Mouse (Mus musculus): ENCODE results near the gene Dync1li1. TPM values are rescaled to one million over a fixed set of nuclear protein-coding genes. Genes with fewer than 3 reads are reported as not detected.

The Dync1li1 gene
- polyA plus RNA-seq, 1 experiment from 2014 or later, result 67.8 TPM

DNA sequence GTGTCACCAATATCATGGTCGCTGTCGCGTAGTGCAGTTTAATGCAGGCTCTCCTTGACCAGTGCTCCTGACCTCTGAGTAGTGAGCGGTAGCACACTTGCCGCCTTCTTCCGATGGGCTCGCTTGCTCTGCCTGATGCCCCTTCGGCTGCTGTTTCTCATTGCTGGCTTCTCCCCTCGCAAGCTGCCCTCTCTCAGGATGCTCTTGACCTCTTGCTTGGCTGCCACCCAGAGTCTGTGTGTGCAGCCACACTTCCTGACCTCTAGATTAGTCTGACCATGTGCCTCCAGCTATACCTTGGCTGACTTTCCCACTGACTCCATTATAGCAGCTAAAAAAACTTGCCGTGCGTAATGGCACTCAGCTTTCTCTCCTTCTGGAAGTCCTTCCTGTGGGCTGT is 47.9 kb downstream of the Dync1li1 start:
- no peaks in the 10 kb centered on the region for H3K9me3 ChIP-seq (replicated peaks; ENCODE audit: control insufficient read depth, low read length)
- H3K27ac ChIP-seq (replicated peaks; ENCODE audit: low read depth, low read length), result no peak overlapping the region
- H3K9ac ChIP-seq (replicated peaks; ENCODE audit: low read length), result no peak overlapping the region
- DNase-seq (ENCODE audit: low spot score), result no peak
- H3K4me2 ChIP-seq (ENCODE audit: low read depth, low read length), result no peak overlapping the region
- no peak overlapping the region for H3K4me3 ChIP-seq (ENCODE audit: low read depth, low read length)
- peak; percentile 3; the same call in 1 of the 2 replicates for ATAC-seq (replicated peaks; ENCODE audit: insufficient number of reproducible peaks, low FRiP score, low TSS enrichment, low read depth)
- no peaks in the 10 kb centered on the region for H3K4me1 ChIP-seq (ENCODE audit: control insufficient read depth, insufficient read depth, low read length)
- no peaks in the 10 kb centered on the region for H3K27me3 ChIP-seq (ENCODE audit: control insufficient read depth, insufficient read depth, low read length)
- H3K36me3 ChIP-seq (replicated peaks; ENCODE audit: control insufficient read depth, insufficient read depth, low read depth, low read length), result no peaks in the 10 kb centered on the region
- 33% methylated on average over 11 of the region's 11 CpGs for WGBS

DNA sequence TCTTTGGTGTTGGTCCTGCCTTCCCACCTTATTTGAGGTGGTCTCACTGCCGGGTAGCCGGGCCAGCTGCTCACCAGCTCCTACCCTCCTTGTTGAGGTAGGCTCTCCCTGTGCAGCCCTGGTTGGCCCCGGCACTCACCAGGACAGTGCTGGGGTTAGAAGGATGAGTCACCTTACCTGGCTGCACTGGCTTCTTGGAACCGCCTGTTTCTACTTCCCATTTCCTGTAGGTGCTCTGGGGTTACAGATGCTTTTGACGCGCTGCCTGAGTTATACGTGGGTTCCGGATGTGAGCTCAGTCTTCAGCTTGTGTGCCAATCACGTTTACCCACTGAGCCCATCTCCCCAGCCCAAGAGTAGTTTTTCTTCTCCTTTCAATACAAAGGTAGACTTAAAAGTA is 51.7 kb downstream of the Dync1li1 start:
- Histone ChIP-seq H3K27ac (replicated peaks; ENCODE audit: low read depth, low read length) (no peak overlapping the region), H3K9me3 (replicated peaks; ENCODE audit: control insufficient read depth, low read length) (no peaks in the 10 kb centered on the region), H3K36me3 (replicated peaks; ENCODE audit: control insufficient read depth, insufficient read depth, low read depth, low read length) (no peaks in the 10 kb centered on the region; the same call in 1 of the 2 replicates), H3K9ac (replicated peaks; ENCODE audit: low read length) (no peak overlapping the region), H3K4me2 (ENCODE audit: low read depth, low read length) (no peak overlapping the region), H3K4me3 (ENCODE audit: low read depth, low read length) (no peak overlapping the region), H3K27me3 (ENCODE audit: control insufficient read depth, insufficient read depth, low read length) (no peaks in the 10 kb centered on the region), H3K4me1 (ENCODE audit: control insufficient read depth, insufficient read depth, low read length) (no peaks in the 10 kb centered on the region)
- ATAC-seq (replicated peaks; ENCODE audit: insufficient number of reproducible peaks, low FRiP score, low TSS enrichment, low read depth), result no peak
- no peak for DNase-seq (ENCODE audit: low spot score)
- WGBS, result 88% methylated on average over 9 of the region's 9 CpGs

DNA sequence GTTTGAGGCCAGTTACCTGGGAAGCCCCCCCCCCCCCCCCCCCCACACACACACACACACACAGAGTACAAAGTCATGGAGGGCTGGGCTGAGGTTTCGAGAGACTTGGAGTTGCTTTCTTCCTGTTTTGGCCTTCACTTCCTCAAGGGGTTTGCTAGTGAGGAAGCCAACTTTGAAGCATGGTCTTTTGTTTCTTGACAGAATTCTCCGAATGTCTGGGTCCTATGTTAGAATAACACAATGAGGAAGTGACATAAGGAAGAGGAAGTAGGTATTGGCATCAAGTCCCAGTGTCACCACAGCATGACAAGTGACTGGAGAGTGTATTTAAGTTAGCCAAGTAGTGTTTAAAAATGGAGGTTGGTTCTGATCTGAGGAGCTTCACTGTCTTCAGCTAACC is 54.1 kb downstream of the Dync1li1 start:
- ATAC-seq (replicated peaks; ENCODE audit: insufficient number of reproducible peaks, low FRiP score, low TSS enrichment, low read depth) (no peak), DNase-seq (ENCODE audit: low spot score) (no peak)
- peaks cover 3% of the 10 kb centered on the region for H3K36me3 ChIP-seq (replicated peaks; ENCODE audit: control insufficient read depth, insufficient read depth, low read depth, low read length)

GRCm38 (mm10) chr9:114745163-114745562 is 56.6 kb downstream of the Dync1li1 start:
- Histone ChIP-seq H3K9me3 (replicated peaks; ENCODE audit: control insufficient read depth, low read length) (no peaks in the 10 kb centered on the region), H3K9ac (replicated peaks; ENCODE audit: low read length) (no peak overlapping the region), H3K4me3 (ENCODE audit: low read depth, low read length) (no peak overlapping the region), H3K27me3 (ENCODE audit: control insufficient read depth, insufficient read depth, low read length) (no peaks in the 10 kb centered on the region), H3K4me2 (ENCODE audit: low read depth, low read length) (no peak overlapping the region), H3K27ac (replicated peaks; ENCODE audit: low read depth, low read length) (no peak overlapping the region), H3K36me3 (replicated peaks; ENCODE audit: control insufficient read depth, insufficient read depth, low read depth, low read length) (peaks cover 3% of the 10 kb centered on the region), H3K4me1 (ENCODE audit: control insufficient read depth, insufficient read depth, low read length) (no peaks in the 10 kb centered on the region)
- ATAC-seq (replicated peaks; ENCODE audit: insufficient number of reproducible peaks, low FRiP score, low TSS enrichment, low read depth) (no peak), DNase-seq (ENCODE audit: low spot score) (no peak)
- WGBS, result 80% methylated on average over 4 of the region's 4 CpGs

More for the DNA sequence above, 54.1 kb downstream of the Dync1li1 start:
- Histone ChIP-seq H3K9ac (replicated peaks; ENCODE audit: low read length) (no peak overlapping the region), H3K27ac (replicated peaks; ENCODE audit: low read depth, low read length) (no peak overlapping the region), H3K4me3 (ENCODE audit: low read depth, low read length) (no peak overlapping the region), H3K4me1 (ENCODE audit: control insufficient read depth, insufficient read depth, low read length) (no peaks in the 10 kb centered on the region), H3K27me3 (ENCODE audit: control insufficient read depth, insufficient read depth, low read length) (no peaks in the 10 kb centered on the region), H3K4me2 (ENCODE audit: low read depth, low read length) (no peak overlapping the region), H3K9me3 (replicated peaks; ENCODE audit: control insufficient read depth, low read length) (no peaks in the 10 kb centered on the region)
- WGBS, result 78% methylated on average over 2 of the region's 2 CpGs

- Histone ChIP-seq H3K4me1 (ENCODE audit: control insufficient read depth, insufficient read depth, low read length) (no peaks in the 10 kb centered on the region), H3K36me3 (replicated peaks; ENCODE audit: control insufficient read depth, insufficient read depth, low read depth, low read length) (peaks cover 3% of the 10 kb centered on the region), H3K4me3 (ENCODE audit: low read depth, low read length) (no peak overlapping the region), H3K9ac (replicated peaks; ENCODE audit: low read length) (no peak overlapping the region), H3K4me2 (ENCODE audit: low read depth, low read length) (no peak overlapping the region), H3K27me3 (ENCODE audit: control insufficient read depth, insufficient read depth, low read length) (no peaks in the 10 kb centered on the region), H3K9me3 (replicated peaks; ENCODE audit: control insufficient read depth, low read length) (no peaks in the 10 kb centered on the region), H3K27ac (replicated peaks; ENCODE audit: low read depth, low read length) (no peak overlapping the region)
- DNase-seq (ENCODE audit: low spot score) (no peak), ATAC-seq (replicated peaks; ENCODE audit: insufficient number of reproducible peaks, low FRiP score, low TSS enrichment, low read depth) (no peak)
- 80% methylated on average over 4 of the region's 4 CpGs for WGBS
Measured at GRCm38 (mm10) chr9:114745654-114746053, 57.1 kb downstream of the Dync1li1 start.

- no peak overlapping the region for H3K4me2 ChIP-seq (ENCODE audit: low read depth, low read length)
- WGBS, result 83% methylated on average over 10 of the region's 10 CpGs
- H3K4me1 ChIP-seq (ENCODE audit: control insufficient read depth, insufficient read depth, low read length), result no peaks in the 10 kb centered on the region
- H3K36me3 ChIP-seq (replicated peaks; ENCODE audit: control insufficient read depth, insufficient read depth, low read depth, low read length), result peaks cover 3% of the 10 kb centered on the region
- no peaks in the 10 kb centered on the region for H3K27me3 ChIP-seq (ENCODE audit: control insufficient read depth, insufficient read depth, low read length)
- no peaks in the 10 kb centered on the region for H3K9me3 ChIP-seq (replicated peaks; ENCODE audit: control insufficient read depth, low read length)
- no peak for DNase-seq (ENCODE audit: low spot score)
- no peak for ATAC-seq (replicated peaks; ENCODE audit: insufficient number of reproducible peaks, low FRiP score, low TSS enrichment, low read depth)
- H3K27ac ChIP-seq (replicated peaks; ENCODE audit: low read depth, low read length), result no peak overlapping the region
- H3K9ac ChIP-seq (replicated peaks; ENCODE audit: low read length), result no peak overlapping the region
- no peak overlapping the region for H3K4me3 ChIP-seq (ENCODE audit: low read depth, low read length)
Measured at GRCm38 (mm10) chr9:114747012-114747411, 58.4 kb downstream of the Dync1li1 start.

- Histone ChIP-seq H3K4me2 (ENCODE audit: low read depth, low read length) (no peak overlapping the region), H3K27ac (replicated peaks; ENCODE audit: low read depth, low read length) (no peak overlapping the region), H3K4me3 (ENCODE audit: low read depth, low read length) (no peak overlapping the region), H3K4me1 (ENCODE audit: control insufficient read depth, insufficient read depth, low read length) (no peaks in the 10 kb centered on the region), H3K9ac (replicated peaks; ENCODE audit: low read length) (no peak overlapping the region), H3K36me3 (replicated peaks; ENCODE audit: control insufficient read depth, insufficient read depth, low read depth, low read length) (peaks cover 3% of the 10 kb centered on the region), H3K9me3 (replicated peaks; ENCODE audit: control insufficient read depth, low read length) (no peaks in the 10 kb centered on the region), H3K27me3 (ENCODE audit: control insufficient read depth, insufficient read depth, low read length) (no peaks in the 10 kb centered on the region)
- DNase-seq (ENCODE audit: low spot score) (no peak), ATAC-seq (replicated peaks; ENCODE audit: insufficient number of reproducible peaks, low FRiP score, low TSS enrichment, low read depth) (no peak)
- WGBS, result 87% methylated on average over 12 of the region's 12 CpGs
Measured at GRCm38 (mm10) chr9:114747466-114747865, 58.9 kb downstream of the Dync1li1 start.

GRCm38 (mm10) chr9:114751582-114751981 is 63.0 kb downstream of the Dync1li1 start:
- H3K4me1 ChIP-seq (ENCODE audit: control insufficient read depth, insufficient read depth, low read length), result no peaks in the 10 kb centered on the region
- no peak overlapping the region for H3K9ac ChIP-seq (replicated peaks; ENCODE audit: low read length)
- H3K4me3 ChIP-seq (ENCODE audit: low read depth, low read length), result no peak overlapping the region
- no peaks in the 10 kb centered on the region for H3K9me3 ChIP-seq (replicated peaks; ENCODE audit: control insufficient read depth, low read length)
- no peaks in the 10 kb centered on the region for H3K27me3 ChIP-seq (ENCODE audit: control insufficient read depth, insufficient read depth, low read length)
- ATAC-seq (replicated peaks; ENCODE audit: insufficient number of reproducible peaks, low FRiP score, low TSS enrichment, low read depth) (no peak), DNase-seq (ENCODE audit: low spot score) (no peak)
- H3K36me3 ChIP-seq (replicated peaks; ENCODE audit: control insufficient read depth, insufficient read depth, low read depth, low read length), result peaks cover 3% of the 10 kb centered on the region
- no peak overlapping the region for H3K27ac ChIP-seq (replicated peaks; ENCODE audit: low read depth, low read length)
- 88% methylated on average over 3 of the region's 3 CpGs for WGBS
- H3K4me2 ChIP-seq (ENCODE audit: low read depth, low read length), result no peak overlapping the region

Data from embryonic facial prominence, embryonic 11.5 days (tissue).